Mouse (Mus musculus): ENCODE results near the gene Sumo2. TPM values are rescaled to one million over a fixed set of nuclear protein-coding genes. Genes with fewer than 3 reads are reported as not detected.

Gene Sumo2
- total and polyA plus RNA-seq, 3 experiments, result 556 to 653 TPM; not detected in 1

GRCm38 (mm10) chr11:115475025-115475757 lies 60.9 kb downstream of the Sumo2 start, which contains the start of gene Armc7 (continued):
- no peak for TF ChIP-seq ZKSCAN1 (IDR thresholded peaks at IDR 0.05; ENCODE audit: low read depth, low read length)
- TF ChIP-seq ELF1 (IDR thresholded peaks at IDR 0.05; ENCODE audit: low read depth, low read length), result peak; percentile 99
- TF ChIP-seq TAL1 (IDR thresholded peaks at IDR 0.05; ENCODE audit: low read length), result no peak
- no peak for TF ChIP-seq GABPA (IDR thresholded peaks at IDR 0.05; ENCODE audit: low read depth, low read length)
- no peak for TF ChIP-seq MYB (IDR thresholded peaks at IDR 0.05; ENCODE audit: low read depth, low read length)
- TF ChIP-seq RAD21 (IDR thresholded peaks at IDR 0.05; ENCODE audit: low read depth, low read length), result no peak
- TF ChIP-seq ZNF384 (IDR thresholded peaks at IDR 0.05; ENCODE audit: low read depth, low read length), result no peak
- TF ChIP-seq MEF2A (IDR thresholded peaks at IDR 0.05; ENCODE audit: extremely low read depth, insufficient replicate concordance, low read depth, low read length, poor library complexity, severe bottlenecking), result no peak
- TF ChIP-seq RCOR1 (IDR thresholded peaks at IDR 0.05; ENCODE audit: low read depth, low read length), result peak; percentile 61; the same call in 1 of the 2 replicates
- peak; percentile 55; the same call in 1 of the 2 replicates for TF ChIP-seq KAT2A (conservative IDR thresholded peaks at IDR 0.05; ENCODE audit: low read depth, low read length)
- TF ChIP-seq UBTF (IDR thresholded peaks at IDR 0.05; ENCODE audit: borderline replicate concordance, insufficient read depth, low read depth, low read length), result no peak

DNA sequence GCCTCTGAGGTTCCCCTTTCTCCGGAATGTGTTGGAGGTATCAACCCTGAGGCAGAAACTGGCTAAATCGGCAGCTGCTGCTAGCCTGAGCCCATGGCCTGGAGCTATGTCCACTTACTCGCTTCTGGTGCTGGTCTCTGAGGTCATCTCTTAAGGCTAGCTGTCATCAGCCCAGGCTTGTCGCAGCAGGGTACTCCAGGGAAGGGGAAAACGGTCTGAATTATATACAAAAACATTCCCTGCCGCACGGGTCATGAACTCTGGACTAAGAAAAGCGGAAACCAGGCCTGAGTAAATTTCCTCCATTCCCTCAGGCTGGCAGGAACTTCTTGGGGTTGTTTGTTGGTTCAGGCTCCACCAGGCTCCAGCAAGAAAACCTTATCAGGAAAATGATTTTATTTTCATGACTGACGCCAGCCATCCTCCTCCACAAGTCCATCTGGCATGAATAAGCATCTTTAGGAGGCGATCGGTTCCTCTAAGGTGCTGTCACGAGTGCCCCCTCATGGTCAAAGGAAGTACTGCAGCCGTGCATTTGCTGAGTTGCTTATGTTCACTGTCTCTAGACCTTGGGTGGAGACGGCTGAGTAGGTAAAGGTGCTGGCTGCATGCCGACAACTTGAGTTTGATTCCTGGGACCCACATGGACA lies 62.3 kb downstream of the Sumo2 start:
- Histone ChIP-seq H3K4me3 (ENCODE audit: control insufficient read depth in 1 of 2, insufficient read depth in 1 of 2, low read depth in 2 of 2, low read length in 2 of 2) (peak overlapping the region; percentile 38 to 56), H3K9me3 (replicated peaks; ENCODE audit: insufficient read depth, low read length) (no peaks in the 10 kb centered on the region), H3K9ac (ENCODE audit: control insufficient read depth, low read depth, low read length, poor library complexity, severe bottlenecking) (peak overlapping the region; percentile 68), H3K36me3 (ENCODE audit: control insufficient read depth in 1 of 2, insufficient read depth in 2 of 2, low read length in 2 of 2) (peaks cover 0 to 27% of the 10 kb centered on the region in 2 experiments; a peak in 2 of 4 replicates), H3K4me1 (ENCODE audit: control insufficient read depth in 1 of 2, insufficient read depth in 2 of 2, low read length in 2 of 2) (peaks cover 10 to 44% of the 10 kb centered on the region in 2 experiments), H3K79me2 (ENCODE audit: control insufficient read depth, insufficient read depth, low read length, poor library complexity) (peaks cover 5% of the 10 kb centered on the region), H3K27me3 (ENCODE audit: control insufficient read depth in 1 of 2, insufficient read depth in 2 of 2, low read length in 2 of 2) (no peaks in the 10 kb centered on the region), H3K27ac (ENCODE audit: control insufficient read depth, low read depth, low read length) (peak overlapping the region; percentile 66)
- peak; percentile 99 for DNase-seq (ENCODE audit: low read depth, low spot score)
- no peak for TF ChIP-seq TAL1 (IDR thresholded peaks at IDR 0.05; ENCODE audit: low read length)
- TF ChIP-seq KAT2A (conservative IDR thresholded peaks at IDR 0.05; ENCODE audit: low read depth, low read length), result peak; percentile 42; the same call in 1 of the 2 replicates
- TF ChIP-seq POLR2AphosphoS5 (IDR thresholded peaks at IDR 0.05; ENCODE audit: borderline replicate concordance, low read depth, low read length), result no peak
- 0 out of 2 replicates have a peak, but pooled peaks have one; percentile 14 for TF ChIP-seq JUND (IDR thresholded peaks at IDR 0.05; ENCODE audit: low read depth, low read length)
- TF ChIP-seq POLR2AphosphoS2 (IDR thresholded peaks at IDR 0.05; ENCODE audit: low read length), result no peak
- no peak for TF ChIP-seq E2F4 (IDR thresholded peaks at IDR 0.05; ENCODE audit: borderline replicate concordance, low read depth, low read length)
- no peak for TF ChIP-seq MEF2A (IDR thresholded peaks at IDR 0.05; ENCODE audit: extremely low read depth, insufficient replicate concordance, low read depth, low read length, poor library complexity, severe bottlenecking)
- peak; percentile 74 for TF ChIP-seq MAX (IDR thresholded peaks at IDR 0.05; ENCODE audit: low read length)
- TF ChIP-seq USF1 (IDR thresholded peaks at IDR 0.05; ENCODE audit: low read depth, low read length), result 0 out of 2 replicates have a peak, but pooled peaks have one; percentile 13
- TF ChIP-seq NRF1 (IDR thresholded peaks at IDR 0.05; ENCODE audit: insufficient read depth, low read depth, low read length, poor library complexity, severe bottlenecking), result peak; percentile 23; the same call in 1 of the 2 replicates
- TF ChIP-seq CTCF (IDR thresholded peaks at IDR 0.05 in 2 of 3, conservative IDR thresholded peaks at IDR 0.05 in 1 of 3; ENCODE audit: control insufficient read depth in 1 of 3, insufficient read depth in 1 of 3, low read depth in 2 of 3, low read length in 3 of 3, poor library complexity in 1 of 3, severe bottlenecking in 1 of 3), result peak; percentile 91 to 99 (median 98)
- TF ChIP-seq ZNF384 (IDR thresholded peaks at IDR 0.05; ENCODE audit: low read depth, low read length), result no peak
- peak; percentile 87; the same call in 1 of the 2 replicates for TF ChIP-seq MAFK (IDR thresholded peaks at IDR 0.05; ENCODE audit: borderline replicate concordance, low read depth, low read length)
- TF ChIP-seq RCOR1 (IDR thresholded peaks at IDR 0.05; ENCODE audit: low read depth, low read length), result peak; percentile 72
- TF ChIP-seq HCFC1 (IDR thresholded peaks at IDR 0.05; ENCODE audit: low read depth, low read length), result peak; percentile 73
- peak; percentile 76; the same call in 1 of the 2 replicates for TF ChIP-seq GABPA (IDR thresholded peaks at IDR 0.05; ENCODE audit: low read depth, low read length)
- TF ChIP-seq MYB (IDR thresholded peaks at IDR 0.05; ENCODE audit: low read depth, low read length), result no peak; the same call in 1 of the 2 replicates
- no peak for TF ChIP-seq ZMIZ1 (IDR thresholded peaks at IDR 0.05; ENCODE audit: low read depth, low read length)
- no peak for TF ChIP-seq ZKSCAN1 (IDR thresholded peaks at IDR 0.05; ENCODE audit: low read depth, low read length)
- TF ChIP-seq CHD2 (IDR thresholded peaks at IDR 0.05; ENCODE audit: low read length), result no peak
- TF ChIP-seq USF2 (IDR thresholded peaks at IDR 0.05; ENCODE audit: borderline replicate concordance in 1 of 2, insufficient read depth in 1 of 2, low read depth in 1 of 2, low read length in 2 of 2), result no peak
- TF ChIP-seq MAZ (IDR thresholded peaks at IDR 0.05; ENCODE audit: low read depth, low read length), result peak; percentile 44; the same call in 1 of the 2 replicates
- TF ChIP-seq ZC3H11A (IDR thresholded peaks at IDR 0.05; ENCODE audit: low read depth, low read length), result peak; percentile 85
- peak; percentile 96 for TF ChIP-seq ETS1 (IDR thresholded peaks at IDR 0.05; ENCODE audit: low read depth, low read length)
- TF ChIP-seq MYC (IDR thresholded peaks at IDR 0.05; ENCODE audit: low read depth, low read length), result peak; percentile 87
- no peak for TF ChIP-seq UBTF (IDR thresholded peaks at IDR 0.05; ENCODE audit: borderline replicate concordance, insufficient read depth, low read depth, low read length)

Data from MEL (cell line).